Mouse (Mus musculus) layer of hippocampus, postnatal 36 days (tissue): Measurements from ENCODE around the gene A630089N07Rik. TPM values are rescaled to one million over a fixed set of nuclear protein-coding genes. Genes with fewer than 3 reads are reported as not detected.
A peak's percentile ranks its signal among the peaks of the same experiment; 100 is the strongest.
"Not testable (repeated sequence)": the region's sequence is repeated elsewhere in the genome, so short reads cannot be mapped to it uniquely, and the experiment has no call there.

Experiments used
- DNase-seq, 2 experiments: peaks; one replicate each; pipeline ENCODE4 v3.0.0; 2022
- total RNA-seq, 2 experiments: library from RNA; stranded (reverse); gene quantifications; 2 replicates each; pipeline ENCODE4 v1.2.3; 2021

Gene A630089N07Rik
- 1 to 10 TPM; 7.8 to 8.0 TPM for total RNA-seq

DNA sequence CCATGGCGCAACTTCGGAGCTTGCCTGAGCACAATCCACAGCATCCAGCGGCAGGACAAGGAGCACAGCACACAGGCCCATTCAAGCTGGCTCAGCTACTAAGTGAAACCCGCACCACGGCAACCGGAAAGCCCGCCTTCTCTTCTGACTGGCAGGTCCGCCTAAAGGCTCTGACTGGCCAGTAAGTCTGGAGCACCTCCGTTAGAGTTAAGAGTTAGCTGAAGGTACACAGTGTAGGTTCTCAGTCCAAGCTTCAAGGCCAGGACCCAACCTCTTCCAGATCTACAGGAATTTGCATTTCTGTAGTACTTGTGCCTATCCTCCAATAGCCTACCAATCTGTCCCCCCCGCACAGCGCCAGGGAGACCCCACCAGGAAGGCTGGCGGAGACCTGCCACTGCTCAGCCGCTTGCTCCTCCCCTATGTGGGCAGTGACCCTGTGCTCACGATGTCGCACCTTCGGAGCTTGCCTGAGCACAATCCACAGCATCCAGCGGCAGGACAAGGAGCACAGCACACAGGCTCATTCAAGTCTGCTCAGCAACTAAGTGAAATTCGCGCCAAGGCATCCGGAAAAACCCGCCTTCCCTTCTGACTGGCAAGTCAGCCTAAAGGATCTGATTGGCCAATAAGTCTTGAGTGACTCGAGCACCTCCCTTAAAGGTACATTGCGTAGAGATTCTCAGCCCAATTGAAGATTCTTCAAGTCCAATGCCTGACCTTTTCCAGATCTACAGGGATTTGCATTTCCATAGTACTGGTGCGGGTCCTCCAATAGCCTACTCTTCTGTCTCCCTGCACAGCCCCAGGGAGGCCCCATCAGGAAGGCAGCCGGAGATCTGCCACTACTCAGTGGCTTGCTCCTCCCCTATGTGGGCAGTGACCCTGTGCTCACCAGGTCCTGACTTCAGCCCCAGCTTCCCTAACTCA is at the start of gene A630089N07Rik:
TSS of gene A630089N07Rik (minus strand) at position 562 of the 930 bp plus-strand sequence.
- peak; percentile 77 to 81 for DNase-seq

DNA sequence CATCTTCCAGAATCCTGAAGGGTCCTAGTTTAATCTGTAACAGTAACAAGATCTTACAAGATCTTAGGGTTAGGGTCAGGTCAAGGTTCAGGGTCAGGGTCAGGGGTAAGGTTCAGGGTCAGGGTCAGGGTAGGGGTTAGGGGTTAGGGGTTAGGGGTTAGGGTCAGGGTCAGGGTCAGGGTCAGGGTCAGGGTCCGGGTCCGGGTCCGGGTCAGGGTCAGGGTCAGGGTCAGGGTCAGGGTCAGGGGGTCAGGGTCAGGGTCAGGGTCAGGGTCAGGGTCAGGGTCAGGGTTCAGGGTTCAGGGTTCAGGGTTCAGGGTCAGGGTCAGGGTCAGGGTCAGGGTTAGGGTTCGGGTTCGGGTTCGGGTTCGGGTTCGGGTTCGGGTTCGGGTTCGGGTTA is 24.9 kb upstream of the A630089N07Rik start:
- DNase-seq: no peak

DNA sequence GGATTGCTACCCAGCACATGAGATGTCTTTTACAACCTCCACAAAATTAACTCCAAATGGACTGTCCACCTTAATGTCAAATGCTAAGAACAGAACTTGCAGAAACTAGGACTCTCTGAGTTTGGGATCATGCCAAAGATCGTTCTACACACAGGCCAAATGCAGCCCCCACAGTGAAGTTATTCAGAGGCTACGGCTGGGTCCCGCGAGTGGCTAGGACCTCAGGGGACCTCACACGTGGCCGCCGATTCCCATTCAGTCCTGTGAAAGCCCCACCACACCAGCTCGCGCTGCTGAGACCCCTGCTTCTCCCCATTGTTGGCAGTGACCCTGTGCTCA is 731 bp downstream of the A630089N07Rik start:
- DNase-seq: not testable (repeated sequence)

DNA sequence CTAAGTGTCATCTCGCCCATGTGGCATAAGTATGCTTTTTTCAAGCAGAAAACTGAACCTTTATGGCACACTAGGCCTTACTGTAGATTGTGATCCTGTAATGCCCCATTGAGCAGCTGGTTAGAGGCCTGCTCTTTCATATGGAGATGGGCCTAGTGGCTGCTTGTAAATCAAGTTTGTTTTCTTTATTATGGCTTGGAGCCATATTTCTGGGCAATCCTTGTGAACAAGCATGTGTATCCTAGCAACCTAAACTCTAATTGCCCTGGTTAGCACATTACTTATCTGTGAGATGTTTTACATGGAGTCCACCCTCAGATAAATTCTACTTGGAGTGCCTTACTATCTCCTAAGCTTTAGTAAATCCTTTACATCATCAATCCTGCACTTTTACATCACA is 1.1 kb downstream of the A630089N07Rik start:
- not testable (repeated sequence) for DNase-seq

DNA sequence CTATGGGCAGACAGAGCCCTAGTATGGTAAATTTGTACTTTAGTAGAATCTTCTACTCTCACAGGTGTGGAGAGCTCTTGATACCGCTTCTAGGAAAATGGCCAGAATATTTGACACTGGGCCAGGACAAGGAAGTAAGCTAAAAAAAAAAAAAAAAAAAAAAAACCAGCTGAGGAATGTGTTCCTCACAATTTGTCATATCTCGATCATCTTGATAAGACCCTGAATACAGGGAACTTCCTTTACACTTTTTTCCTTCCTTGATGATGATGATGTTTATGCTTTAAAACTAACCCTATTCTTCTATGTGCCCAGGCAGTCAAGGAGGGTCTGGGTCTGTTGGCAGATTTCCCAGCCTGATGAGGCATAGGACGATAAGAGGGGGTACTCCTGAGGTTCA is 2.9 kb downstream of the A630089N07Rik start:
- DNase-seq: not testable (repeated sequence)

DNA sequence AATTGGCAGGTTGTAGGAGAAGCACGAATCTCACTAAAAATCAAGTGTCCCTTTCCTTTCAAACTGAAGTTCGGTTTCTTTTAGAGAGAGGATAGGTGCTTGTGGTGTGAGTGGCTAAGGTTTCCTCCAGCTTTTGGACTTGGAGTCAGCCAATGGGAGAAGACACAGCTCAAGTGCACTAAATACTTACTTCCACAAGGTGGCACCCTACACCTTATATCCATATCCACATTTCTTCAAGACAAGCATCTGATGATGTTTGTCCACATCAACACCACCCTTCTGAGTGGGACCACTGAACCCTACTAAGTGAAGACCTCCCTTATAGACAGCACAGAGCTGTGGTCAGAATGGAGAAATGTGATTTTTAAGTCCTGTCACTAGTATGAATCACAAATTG is 40.6 kb downstream of the A630089N07Rik start:
- no peak for DNase-seq

DNA sequence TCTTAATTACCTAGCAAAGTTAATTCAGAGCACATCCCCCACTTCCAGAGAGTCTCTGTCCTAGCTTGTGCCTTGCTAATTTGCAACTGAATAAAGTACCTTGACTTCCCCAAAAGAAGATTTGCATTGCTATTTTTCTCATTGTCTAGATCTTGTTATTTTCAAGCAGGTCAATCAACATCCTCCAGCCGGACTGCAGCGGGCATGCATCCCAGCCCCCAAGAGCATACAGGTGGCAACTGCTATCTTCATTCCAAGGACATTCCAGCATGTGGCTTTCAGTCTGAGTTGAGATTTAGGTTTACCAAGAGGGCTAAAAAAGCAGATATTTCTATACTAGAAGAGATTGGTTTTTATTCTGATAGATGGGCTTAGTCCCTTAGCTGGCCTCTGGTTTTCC is 47.3 kb downstream of the A630089N07Rik start:
- not testable (repeated sequence) for DNase-seq

DNA sequence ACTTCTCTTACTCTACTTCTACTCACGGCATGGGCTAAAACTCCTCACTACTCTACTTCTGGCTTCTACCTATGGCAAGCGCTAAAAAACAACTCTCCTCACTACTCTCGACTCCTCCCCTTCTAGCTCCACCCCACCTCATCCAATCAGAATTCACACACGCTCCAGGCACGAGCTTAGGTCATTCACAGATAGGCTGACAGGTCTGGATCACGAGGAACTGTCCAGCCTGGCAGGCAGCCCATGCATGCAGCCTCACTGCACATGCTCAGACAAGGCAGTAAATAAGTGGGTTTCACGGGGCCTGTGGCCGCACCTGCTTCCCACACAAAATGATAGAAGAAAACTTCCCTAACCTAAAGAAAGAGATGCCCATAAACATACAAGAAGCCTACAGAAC is 56.1 kb downstream of the A630089N07Rik start:
- DNase-seq: not testable (repeated sequence)

DNA sequence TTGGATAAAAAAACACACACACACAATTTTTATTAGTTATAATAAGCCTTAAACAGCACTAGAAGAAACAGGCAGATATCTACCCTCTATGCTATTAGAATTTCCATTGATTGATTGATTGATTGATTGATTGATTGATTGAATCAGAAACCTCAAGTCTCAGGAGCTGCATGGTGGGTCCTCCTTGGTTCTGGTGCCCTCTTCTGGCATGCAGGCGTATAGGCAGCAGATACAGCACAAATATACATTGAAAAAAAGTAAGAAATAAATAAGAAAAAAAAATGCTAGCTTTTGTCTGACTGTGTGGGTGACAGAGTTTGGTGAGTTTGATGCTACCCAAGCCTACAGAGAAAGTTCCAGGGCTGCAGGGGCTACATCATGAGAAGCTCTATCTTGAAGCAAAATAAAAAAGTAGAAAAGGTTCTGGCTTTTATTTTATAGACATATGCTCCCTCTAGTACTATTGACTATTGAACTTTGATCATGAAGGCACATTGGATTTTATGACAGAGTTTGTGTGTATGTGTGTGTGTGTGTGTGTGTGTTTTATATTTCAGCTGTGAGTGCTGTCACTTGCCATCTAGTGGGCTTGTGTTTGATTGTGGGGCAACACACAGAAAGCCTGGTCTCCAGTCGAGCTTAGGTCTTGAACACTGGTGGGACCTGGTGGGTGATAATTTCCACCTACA is 59.4 kb downstream of the A630089N07Rik start:
- DNase-seq: no peak

DNA sequence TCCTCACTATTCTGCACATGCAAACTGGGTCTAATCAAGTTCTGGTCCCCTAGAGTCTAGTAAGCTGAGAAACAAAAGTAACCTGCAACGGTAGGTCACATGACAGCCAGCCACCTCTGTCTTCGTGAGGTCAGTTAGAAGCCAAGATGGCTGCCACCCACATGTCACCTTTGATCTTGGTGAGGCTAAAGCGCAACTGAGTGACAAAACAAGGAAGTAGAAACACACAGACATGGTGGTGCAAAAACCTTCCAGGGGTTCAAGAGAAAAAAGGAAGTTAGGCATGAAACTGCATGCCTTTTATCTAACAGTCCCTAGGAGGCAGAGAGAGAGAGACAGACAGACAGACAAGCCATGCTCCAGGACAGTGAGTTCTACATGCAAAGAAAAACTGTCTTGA is 60.2 kb downstream of the A630089N07Rik start:
- DNase-seq: no peak

DNA sequence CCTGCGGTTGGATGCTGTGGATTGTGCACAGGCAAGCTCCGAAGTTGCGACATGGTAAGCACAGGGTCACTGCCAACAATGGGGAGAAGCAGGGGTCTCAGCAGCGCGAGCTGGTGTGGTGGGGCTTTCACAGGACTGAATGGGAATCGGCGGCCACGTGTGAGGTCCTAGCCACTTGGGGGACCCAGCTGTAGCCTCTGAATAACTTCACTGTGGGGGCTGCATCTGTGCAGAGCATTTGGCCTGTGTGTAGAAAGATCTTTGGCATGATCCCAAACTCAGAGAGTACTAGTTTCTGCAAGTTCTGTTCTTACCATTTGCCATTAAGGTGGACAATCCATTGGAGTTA is 84.9 kb downstream of the A630089N07Rik start:
- not testable (repeated sequence) for DNase-seq

DNA sequence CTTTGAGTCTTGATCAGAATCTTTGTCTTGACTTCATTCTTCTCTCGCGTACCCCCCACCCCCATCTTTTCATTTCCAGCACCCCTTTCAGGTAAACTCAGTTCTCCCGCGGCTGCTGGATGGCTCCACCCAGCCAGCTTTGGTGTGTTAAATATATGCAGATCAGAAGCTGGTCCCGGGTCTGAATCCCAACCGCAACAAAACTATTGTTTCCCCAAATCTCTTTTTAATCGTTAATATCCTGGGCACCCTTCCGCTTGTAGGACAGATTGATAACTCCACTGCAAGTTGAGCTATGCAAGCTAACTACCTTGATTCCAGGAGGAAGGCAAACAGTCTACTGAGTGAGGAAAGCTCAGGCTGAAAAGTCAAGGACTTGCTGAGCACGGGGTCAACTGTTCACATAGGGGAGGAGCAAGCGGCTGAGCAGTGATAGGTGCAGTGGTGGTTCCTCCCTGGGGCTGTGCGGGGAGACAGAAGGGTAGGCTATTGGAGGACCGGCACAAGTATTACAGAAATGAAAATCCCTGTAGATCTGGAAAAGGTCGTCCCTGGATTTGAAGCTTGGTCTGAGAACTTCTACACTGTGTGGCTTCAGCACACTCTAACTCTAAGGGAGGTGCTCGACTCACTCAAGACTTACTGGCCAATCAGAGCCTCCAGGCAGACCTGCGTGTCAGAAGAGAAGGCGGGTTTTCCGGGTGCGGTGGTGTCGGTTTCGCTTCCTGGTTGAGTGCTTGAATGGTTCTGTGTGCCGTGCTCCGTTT is 85.5 kb downstream of the A630089N07Rik start, which contains the start of gene B230307C23Rik:
TSS of gene B230307C23Rik (plus strand) at position 700 of the 767 bp plus-strand sequence.
- DNase-seq: peak; percentile 81 to 85

DNA sequence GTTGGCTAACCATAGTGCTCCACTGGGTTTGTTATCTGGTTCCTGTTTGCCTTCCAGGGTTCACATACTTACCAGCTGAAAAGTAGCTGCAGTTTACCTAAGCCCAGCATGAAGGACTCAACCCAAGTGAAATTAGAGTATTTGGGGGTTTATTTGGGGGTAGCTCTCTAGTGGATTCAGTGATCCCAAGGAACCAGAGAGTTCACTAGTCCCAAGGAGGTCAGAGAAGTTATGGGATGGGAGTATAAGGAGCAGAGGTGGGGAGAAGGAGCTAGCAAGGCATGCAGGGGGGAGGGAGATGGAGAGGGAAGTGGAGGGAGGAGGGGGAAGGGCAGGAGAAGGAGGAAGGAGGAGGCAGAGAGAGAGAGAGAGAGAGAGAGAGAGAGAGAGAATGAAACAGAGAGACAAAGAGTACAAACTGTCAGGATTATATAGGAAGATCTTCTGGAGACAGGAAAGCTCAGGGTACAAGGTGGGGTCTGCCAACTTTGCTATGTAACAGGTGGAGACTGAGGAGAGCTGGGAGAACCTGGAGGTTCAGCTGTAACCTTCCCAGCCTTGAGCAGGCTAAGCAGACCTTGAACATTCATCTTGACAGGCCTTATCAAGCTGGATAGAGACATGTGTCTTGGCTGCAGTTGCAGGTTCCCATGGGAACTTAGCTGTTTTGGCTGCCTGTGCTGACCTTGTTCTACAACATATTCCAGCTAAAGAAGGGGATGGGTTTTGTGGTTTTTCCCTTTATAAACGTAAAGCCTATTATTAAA is 86.2 kb downstream of the A630089N07Rik start:
- DNase-seq: peak; percentile 11 to 16

DNA sequence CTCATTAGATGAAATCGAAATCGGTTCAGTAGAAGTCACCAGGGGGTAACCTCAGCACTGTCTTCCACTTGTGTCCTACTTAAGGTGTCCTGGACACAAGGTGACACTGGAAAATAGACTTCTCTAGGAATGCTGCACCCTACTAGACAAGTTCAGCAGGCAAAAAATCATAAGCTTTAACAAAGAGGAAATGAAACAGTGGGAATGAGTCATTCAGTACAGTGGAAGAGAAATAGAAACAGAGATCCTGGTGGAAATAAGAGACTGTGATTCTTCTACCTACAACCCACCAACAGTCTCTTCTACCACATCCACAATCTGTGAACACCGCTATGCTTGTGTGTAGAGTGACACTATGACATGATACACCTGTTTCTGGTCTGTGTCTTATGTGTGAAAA is 89.8 kb downstream of the A630089N07Rik start:
- not testable (repeated sequence) for DNase-seq

DNA sequence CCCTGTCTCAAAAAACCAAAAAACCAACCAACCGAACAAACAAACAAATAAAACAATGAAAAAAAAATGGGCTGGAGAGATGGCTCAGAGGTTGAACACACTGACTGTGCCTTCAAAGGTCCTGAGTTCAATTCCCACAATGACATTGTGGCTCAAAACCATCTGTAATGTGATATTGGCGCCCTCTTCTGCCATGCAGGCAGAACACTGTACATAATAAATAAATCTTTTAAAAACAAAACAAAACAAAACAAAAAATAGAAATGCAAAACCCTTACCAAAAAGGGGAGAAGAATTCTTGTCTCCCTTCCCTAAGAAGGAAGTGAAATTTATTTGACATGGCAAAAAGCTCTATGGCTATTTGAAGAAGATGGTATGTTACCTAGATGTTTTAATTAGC is 90.7 kb downstream of the A630089N07Rik start:
- DNase-seq: no peak

DNA sequence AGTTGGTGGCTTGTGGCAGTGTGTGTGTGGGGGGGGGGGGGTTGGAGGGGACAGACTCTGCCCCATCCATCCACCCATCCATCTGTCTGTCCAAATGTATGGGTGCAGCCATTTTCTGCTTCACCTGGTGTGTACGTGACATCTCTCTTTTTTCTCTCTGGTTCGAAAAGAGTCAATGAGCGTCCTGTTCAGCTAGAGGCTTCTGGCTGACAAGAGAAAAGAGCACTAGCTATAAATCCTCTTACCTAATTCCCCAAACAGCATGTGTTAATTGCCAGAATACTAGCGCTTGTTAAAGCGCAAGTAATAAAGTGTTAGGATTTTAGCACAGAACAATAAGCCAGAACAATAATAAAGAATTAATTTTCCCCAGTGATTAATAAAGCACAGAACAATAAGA is 97.7 kb downstream of the A630089N07Rik start:
- no peak for DNase-seq

DNA sequence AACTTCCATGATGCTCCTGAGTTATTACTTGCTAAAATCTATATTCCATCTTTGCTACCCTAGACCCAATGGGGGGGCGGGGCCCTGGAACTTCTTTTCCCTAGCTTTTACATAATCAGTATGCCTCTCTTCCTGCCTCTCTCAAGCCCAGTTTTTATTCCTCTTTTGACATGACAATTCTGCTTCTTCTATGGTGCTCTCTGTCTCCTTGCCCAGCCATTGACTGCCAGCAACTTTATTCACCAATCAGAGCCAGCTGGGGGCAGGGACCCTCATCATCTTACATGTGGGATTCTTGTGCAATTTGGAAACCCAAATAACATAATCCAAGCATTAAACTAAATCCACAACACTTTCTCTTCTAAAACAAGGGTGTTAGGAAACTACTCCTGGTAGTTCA is 100.9 kb downstream of the A630089N07Rik start:
- DNase-seq: no peak

DNA sequence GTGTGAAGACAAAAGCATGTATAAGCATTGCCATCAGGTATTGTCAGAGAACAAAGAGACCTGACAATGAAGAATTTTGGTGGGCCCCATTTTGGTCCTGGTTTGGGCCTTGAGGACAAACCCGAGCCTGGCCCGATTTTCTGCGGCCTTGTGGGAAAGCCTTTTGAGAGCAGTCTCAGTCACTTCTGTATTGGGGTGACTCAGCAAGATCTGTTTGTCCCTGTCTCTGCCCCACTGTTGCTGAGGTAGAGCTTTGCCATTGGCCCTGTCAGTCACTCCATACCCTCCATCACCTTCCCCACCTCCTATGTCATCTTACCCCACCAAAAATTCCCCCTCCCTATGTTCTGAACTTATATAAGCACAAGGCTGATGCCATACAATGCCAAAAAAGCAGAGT is 104.5 kb downstream of the A630089N07Rik start:
- no peak for DNase-seq

DNA sequence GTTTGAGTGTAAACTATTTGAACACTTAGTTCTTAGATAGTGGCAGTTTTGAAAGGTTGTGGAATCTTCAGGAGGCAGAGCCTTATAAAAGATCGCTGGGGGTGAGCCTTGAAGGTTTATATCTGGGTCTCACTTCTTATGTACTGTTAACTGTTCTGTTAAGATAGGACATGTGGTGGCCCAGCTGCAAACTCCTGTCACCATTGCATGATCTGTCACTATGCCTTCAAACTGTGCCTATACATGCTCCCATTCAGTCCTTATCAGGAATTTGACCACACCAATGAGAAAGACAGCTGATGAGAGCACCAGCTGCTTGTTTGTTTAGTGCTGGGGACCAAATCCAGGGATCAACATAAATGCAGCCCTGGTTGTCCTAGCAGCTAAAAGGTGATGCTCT is 105.0 kb downstream of the A630089N07Rik start:
- no peak for DNase-seq

DNA sequence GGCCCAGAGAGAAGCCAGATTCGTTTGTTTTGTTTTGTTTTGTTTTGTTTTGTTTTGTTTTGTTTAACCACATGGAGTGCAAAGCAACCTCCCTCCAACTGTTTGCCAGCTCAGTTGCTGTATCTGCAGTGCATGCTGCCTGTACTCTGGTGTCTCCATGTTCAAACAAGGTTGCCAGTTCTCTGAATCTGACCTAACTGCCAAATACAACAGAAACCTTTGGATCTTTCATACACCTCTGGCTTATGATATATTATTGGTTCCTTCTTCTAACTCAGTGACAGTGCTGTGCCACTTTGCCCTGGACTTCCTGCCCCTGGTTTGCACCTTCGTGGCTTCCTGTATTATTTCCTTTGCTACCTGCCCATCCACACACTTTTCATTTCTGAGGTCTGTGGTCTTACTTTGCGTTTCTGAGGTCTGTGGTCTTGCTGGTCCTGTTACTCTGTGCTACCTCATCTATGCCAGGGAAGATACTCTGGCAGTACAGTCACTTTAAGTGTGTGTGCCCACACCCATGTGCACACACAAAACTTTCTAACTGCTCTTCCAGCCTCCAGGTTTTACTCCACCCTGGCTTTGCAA is 118.2 kb downstream of the A630089N07Rik start:
- DNase-seq: no peak

DNA sequence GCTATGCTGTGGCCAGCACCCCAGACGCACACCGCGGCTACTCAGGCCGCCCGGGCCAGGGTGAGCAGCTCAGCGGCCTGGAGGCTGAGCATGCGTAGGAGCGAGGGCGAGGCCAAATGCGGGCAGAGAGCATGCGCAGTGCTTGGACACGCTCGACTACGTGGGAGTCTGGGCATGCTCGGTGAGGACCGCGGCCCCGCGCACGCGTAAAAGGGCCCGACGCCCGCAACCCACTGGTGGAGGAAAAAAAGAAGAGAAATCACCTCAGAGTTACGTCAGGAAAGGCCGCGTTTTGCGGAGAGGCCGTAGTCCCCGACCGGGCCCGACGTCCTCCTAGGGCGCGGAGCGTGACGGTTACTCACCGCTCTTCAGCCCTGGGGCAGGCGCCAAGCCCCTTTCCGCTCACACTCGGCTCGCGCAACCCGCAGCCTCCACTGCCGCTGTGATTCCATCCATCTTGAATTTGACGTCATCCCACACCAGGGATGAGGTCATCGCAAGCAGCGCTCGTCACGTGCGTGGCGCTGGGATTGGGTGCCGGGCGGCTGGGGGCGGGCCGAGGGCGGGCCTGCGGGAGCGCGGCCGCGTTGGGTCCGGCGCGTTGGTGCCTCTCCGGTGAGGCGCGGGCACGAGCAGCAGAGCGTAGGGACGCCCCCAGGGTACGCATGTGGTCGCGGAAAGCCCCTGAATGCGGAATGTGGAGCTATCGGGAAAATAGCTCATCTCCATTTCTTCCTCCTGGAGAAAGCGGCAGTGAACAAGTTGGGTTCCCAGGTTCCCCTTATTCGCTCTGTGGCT is 119.9 kb downstream of the A630089N07Rik start, which contains the start of the genes C2cd2 and Zbtb21:
TSS of gene C2cd2 (minus strand) at position 448 of the 798 bp plus-strand sequence.
TSS of gene Zbtb21 (minus strand) at position 472 of the 798 bp plus-strand sequence.
- peak; percentile 97 for DNase-seq
